Mouse (Mus musculus) kidney, embryonic 15.5 days (tissue): ENCODE results near the gene Nudt16l1. TPM values are rescaled to one million over a fixed set of nuclear protein-coding genes. Genes with fewer than 3 reads are reported as not detected.

Source experiments
- ATAC-seq: fragments of 200-750 bp; cut with Nextera tagmentation; replicated peaks from 2 replicates; pipeline ENCODE4 v1.8.0; 2017; ENCODE audit warnings: moderate TSS enrichment; ENCODE audit not compliant: low FRiP score
- H3K27ac ChIP-seq: fragments of 300-500 bp; sonication (generic); 2 replicates; pipeline ENCODE4 v1.5.1; 2015; ENCODE audit warnings: mild to moderate bottlenecking, inconsistent platforms
- H3K27me3 ChIP-seq: fragments of 300-500 bp; sonication (generic); 2 replicates; pipeline ENCODE4 v1.6.1; 2015; ENCODE audit warnings: inconsistent platforms
- H3K36me3 ChIP-seq: fragments of 300-500 bp; sonication (generic); 2 replicates; pipeline ENCODE4 v1.6.1; 2015; ENCODE audit warnings: inconsistent platforms
- H3K4me1 ChIP-seq: fragments of 300-500 bp; sonication (generic); 2 replicates; pipeline ENCODE4 v1.6.1; 2015; ENCODE audit warnings: inconsistent platforms
- H3K4me2 ChIP-seq: fragments of 300-500 bp; sonication (generic); 2 replicates; pipeline ENCODE4 v1.6.1; 2015; ENCODE audit warnings: moderate library complexity, mild to moderate bottlenecking, inconsistent platforms
- H3K4me3 ChIP-seq: fragments of 300-500 bp; sonication (generic); replicated peaks from 2 replicates; pipeline ENCODE4 v1.5.1; 2015; ENCODE audit warnings: mild to moderate bottlenecking, inconsistent platforms
- H3K9ac ChIP-seq: fragments of 300-500 bp; sonication (generic); 2 replicates; pipeline ENCODE4 v1.6.1; 2015; ENCODE audit warnings: mild to moderate bottlenecking, inconsistent platforms
- H3K9me3 ChIP-seq: fragments of 300-500 bp; sonication (generic); replicated peaks from 2 replicates; pipeline ENCODE4 v1.6.1; 2016; ENCODE audit warnings: inconsistent platforms
- WGBS: fragments of 180-500 bp; shearing (Covaris S2); methylation state at CpG from one replicate; pipeline ENCODE4 v1.1.7; 2015; ENCODE audit warnings: mixed read lengths; 5-methylcytosine and 5-hydroxymethylcytosine counted together
- polyA plus RNA-seq: library from polyadenylated mRNA; unstranded; fragments of >200 nt; fragmentation: Nextera tagmentation; extraction: Ambion mirVana; gene quantifications from 2 replicates; pipeline ENCODE4 v1.2.1, GENCODE M21; 2015

Gene Nudt16l1
- polyA plus RNA-seq, 1 experiment from 2014 or later, result 155 TPM

- ATAC-seq, result peak; percentile 6; the same call in 1 of the 2 replicates
- H3K27me3 ChIP-seq, result no peaks in the 10 kb centered on the region
- 19% methylated on average over 13 of the region's 13 CpGs for WGBS
- peaks cover 19% of the 10 kb centered on the region for H3K4me1 ChIP-seq
- peak overlapping the region; percentile 83 for H3K4me3 ChIP-seq
- peaks cover 6% of the 10 kb centered on the region for H3K36me3 ChIP-seq
- H3K9me3 ChIP-seq, result no peaks in the 10 kb centered on the region
- H3K27ac ChIP-seq, result peak overlapping the region; percentile 78
- peak overlapping the region; percentile 77 for H3K9ac ChIP-seq
- H3K4me2 ChIP-seq, result peak overlapping the region; percentile 72
Observed at GRCm38 (mm10) chr16:4964731-4965391, 26.3 kb downstream of the Nudt16l1 start.

- Histone ChIP-seq H3K9me3 (no peaks in the 10 kb centered on the region), H3K4me1 (peaks cover 19% of the 10 kb centered on the region), H3K4me2 (peak overlapping the region; percentile 72), H3K9ac (0 out of 2 replicates have a peak overlapping the region, but pooled peaks have one; percentile 77), H3K36me3 (no peaks in the 10 kb centered on the region), H3K27me3 (no peaks in the 10 kb centered on the region), H3K4me3 (peak overlapping the region; percentile 83; the same call in 1 of the 2 replicates), H3K27ac (no peak overlapping the region)
- ATAC-seq, result no peak
- WGBS, result 87% methylated on average over 8 of the region's 8 CpGs
Observed at GRCm38 (mm10) chr16:4965392-4966129, 27.0 kb downstream of the Nudt16l1 start.

GRCm38 (mm10) chr16:4968426-4968825 lies 29.9 kb downstream of the Nudt16l1 start:
- Histone ChIP-seq H3K9me3 (no peaks in the 10 kb centered on the region), H3K27me3 (no peaks in the 10 kb centered on the region), H3K4me1 (peaks cover 6% of the 10 kb centered on the region), H3K4me3 (no peak overlapping the region), H3K27ac (no peak overlapping the region), H3K9ac (no peak overlapping the region), H3K4me2 (no peak overlapping the region), H3K36me3 (no peaks in the 10 kb centered on the region)
- no peak for ATAC-seq
- WGBS, result 78% methylated on average over 3 of the region's 3 CpGs

GRCm38 (mm10) chr16:4969055-4969843 lies 30.7 kb downstream of the Nudt16l1 start:
- Histone ChIP-seq H3K4me1 (peaks cover 5% of the 10 kb centered on the region), H3K4me2 (no peak overlapping the region), H3K4me3 (no peak overlapping the region), H3K27ac (no peak overlapping the region), H3K9ac (no peak overlapping the region), H3K36me3 (no peaks in the 10 kb centered on the region), H3K27me3 (no peaks in the 10 kb centered on the region), H3K9me3 (no peaks in the 10 kb centered on the region)
- no peak for ATAC-seq
- WGBS, result 80% methylated on average over 5 of the region's 5 CpGs

- no peaks in the 10 kb centered on the region for H3K9me3 ChIP-seq
- H3K4me3 ChIP-seq, result no peak overlapping the region
- no peak overlapping the region for H3K9ac ChIP-seq
- no peak overlapping the region for H3K4me2 ChIP-seq
- no peaks in the 10 kb centered on the region for H3K36me3 ChIP-seq
- no peaks in the 10 kb centered on the region for H3K4me1 ChIP-seq
- no peak overlapping the region for H3K27ac ChIP-seq
- H3K27me3 ChIP-seq, result no peaks in the 10 kb centered on the region
- ATAC-seq, result no peak
- WGBS, result 75% methylated on average over 4 of the region's 4 CpGs
Observed at GRCm38 (mm10) chr16:4971626-4972025, 33.1 kb downstream of the Nudt16l1 start.

GRCm38 (mm10) chr16:4974521-4974920 lies 36.0 kb downstream of the Nudt16l1 start:
- Histone ChIP-seq H3K9ac (no peak overlapping the region), H3K4me3 (no peak overlapping the region), H3K4me2 (no peak overlapping the region), H3K27me3 (no peaks in the 10 kb centered on the region), H3K27ac (no peak overlapping the region), H3K36me3 (no peaks in the 10 kb centered on the region), H3K4me1 (no peaks in the 10 kb centered on the region), H3K9me3 (no peaks in the 10 kb centered on the region)
- 91% methylated on average over 5 of the region's 5 CpGs for WGBS
- ATAC-seq, result no peak

- no peak overlapping the region for H3K9ac ChIP-seq
- H3K36me3 ChIP-seq, result no peaks in the 10 kb centered on the region
- H3K4me1 ChIP-seq, result no peaks in the 10 kb centered on the region
- H3K27ac ChIP-seq, result no peak overlapping the region
- no peak overlapping the region for H3K4me2 ChIP-seq
- no peak for ATAC-seq
- H3K4me3 ChIP-seq, result no peak overlapping the region
- WGBS, result 68% methylated on average over 2 of the region's 2 CpGs
- H3K27me3 ChIP-seq, result no peaks in the 10 kb centered on the region
- no peaks in the 10 kb centered on the region for H3K9me3 ChIP-seq
Observed at GRCm38 (mm10) chr16:4976180-4976579, 37.6 kb downstream of the Nudt16l1 start.

GRCm38 (mm10) chr16:4978275-4979051 lies 39.9 kb downstream of the Nudt16l1 start:
- Histone ChIP-seq H3K9me3 (no peaks in the 10 kb centered on the region), H3K27me3 (no peaks in the 10 kb centered on the region), H3K4me1 (no peaks in the 10 kb centered on the region), H3K4me3 (no peak overlapping the region), H3K27ac (no peak overlapping the region), H3K36me3 (no peaks in the 10 kb centered on the region), H3K9ac (no peak overlapping the region), H3K4me2 (no peak overlapping the region)
- no peak for ATAC-seq
- WGBS, result 60% methylated on average over 5 of the region's 5 CpGs

GRCm38 (mm10) chr16:4979755-4980380 lies 41.3 kb downstream of the Nudt16l1 start:
- peak; percentile 75 for ATAC-seq

GRCm38 (mm10) chr16:4984717-4985116 lies 46.2 kb downstream of the Nudt16l1 start:
- ATAC-seq, result no peak

More at GRCm38 (mm10) chr16:4979755-4980380, 41.3 kb downstream of the Nudt16l1 start:
- Histone ChIP-seq H3K4me3 (no peak overlapping the region), H3K36me3 (no peaks in the 10 kb centered on the region), H3K9ac (no peak overlapping the region), H3K4me2 (no peak overlapping the region), H3K27me3 (no peaks in the 10 kb centered on the region), H3K9me3 (no peaks in the 10 kb centered on the region), H3K27ac (no peak overlapping the region), H3K4me1 (no peaks in the 10 kb centered on the region)
- WGBS, result 75% methylated on average over 4 of the region's 4 CpGs

More at GRCm38 (mm10) chr16:4984717-4985116, 46.2 kb downstream of the Nudt16l1 start:
- H3K4me2 ChIP-seq, result no peak overlapping the region
- WGBS, result 93% methylated on average over 12 of the region's 12 CpGs
- no peaks in the 10 kb centered on the region for H3K27me3 ChIP-seq
- no peaks in the 10 kb centered on the region for H3K4me1 ChIP-seq
- no peak overlapping the region for H3K4me3 ChIP-seq
- H3K9me3 ChIP-seq, result no peaks in the 10 kb centered on the region
- no peak overlapping the region for H3K27ac ChIP-seq
- no peak overlapping the region for H3K9ac ChIP-seq
- no peaks in the 10 kb centered on the region for H3K36me3 ChIP-seq
